9 mouse cellular contexts compared by ENCODE assay signal in the genomic region with DNA sequence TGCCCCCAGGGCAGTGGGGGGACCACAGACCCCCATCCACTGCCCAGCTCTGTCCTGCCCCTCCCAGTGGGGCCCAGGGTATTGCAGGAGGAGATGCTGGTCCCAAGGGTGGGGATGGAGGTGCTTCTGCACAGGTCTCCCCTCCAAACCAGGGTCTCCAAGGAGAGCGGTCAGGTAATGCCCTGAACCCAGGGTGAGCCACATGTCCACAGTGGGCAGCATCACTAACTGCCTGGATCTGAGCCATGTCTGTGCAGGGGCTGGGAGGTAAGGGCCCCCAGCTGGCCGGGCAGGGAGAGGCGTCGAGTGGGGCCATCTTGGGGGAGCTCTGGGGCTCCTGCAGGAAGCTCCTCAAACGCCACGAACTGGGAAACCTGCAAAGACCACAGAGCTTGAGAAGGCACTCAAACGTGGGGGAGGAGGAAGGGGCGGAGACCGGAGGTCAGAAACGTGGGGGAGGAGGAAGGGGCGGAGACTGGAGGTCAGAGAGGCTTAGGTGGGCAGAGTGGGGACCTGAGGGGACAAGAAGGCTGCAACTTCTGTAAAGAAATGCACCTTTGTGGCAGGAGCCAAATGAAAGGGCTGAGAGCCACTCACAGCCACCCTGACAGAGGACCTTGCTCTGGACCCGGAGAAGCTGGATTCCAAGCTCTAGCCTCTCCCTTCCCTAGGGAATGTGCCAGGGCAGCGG. TPM values are rescaled to one million over a fixed set of nuclear protein-coding genes. Genes with fewer than 3 reads are reported as not detected.
DNase-seq lines count a peak whose midpoint lies in the region; ATAC-seq and TF ChIP-seq lines count a peak whose summit lies in the region.
"Had no signal": no experiment of that assay in that cellular context is flagged by ENCODE, and none has a peak within 500 bp of the region (broad histone marks: within the 10 kb centered on the region; RNA-seq: fewer than 3 reads in every experiment).

No protein-coding gene starts in this region.

- TF ChIP-seq CTCF in E14TG2a.4 (conservative IDR thresholded peaks at IDR 0.05; ENCODE audit: low read length): no peak

- no peak for ATAC-seq in hindbrain, embryonic 11.5 days (ENCODE audit: low FRiP score)
- ATAC-seq in hindbrain, embryonic 13.5 days (ENCODE audit: low FRiP score): no peak
- no peak for ATAC-seq in forebrain, embryonic 14.5 days
- ATAC-seq in midbrain, embryonic 14.5 days (ENCODE audit: low FRiP score, low TSS enrichment): peak; percentile 35; the same call in 1 of the 2 replicates

- H3K9ac ChIP-seq in hindbrain, embryonic 11.5 days (ENCODE audit: low read depth, low read length): peak overlapping the region; percentile 20; the same call in 1 of the 2 replicates
- no peak overlapping the region for H3K9ac ChIP-seq in hindbrain, embryonic 13.5 days
- no peak overlapping the region for H3K9ac ChIP-seq in forebrain, embryonic 14.5 days (ENCODE audit: low read length)
- H3K9ac ChIP-seq in midbrain, embryonic 14.5 days (replicated peaks; ENCODE audit: low read length): no peak overlapping the region
- H3K9ac ChIP-seq: liver, embryonic 14.5 days had no signal

- DNase-seq in hindbrain, embryonic 11.5 days (ENCODE audit: low spot score): no peak
- no peak for DNase-seq in forebrain, embryonic 14.5 days (ENCODE audit: low spot score)
- no peak for DNase-seq in midbrain, embryonic 14.5 days
- no peak for DNase-seq in cerebellum, adult 9-11 months
- no peak for DNase-seq in Muller cell, postnatal 12 days (ENCODE audit: inconsistent ontology term)
- no peak for DNase-seq in testis, postnatal 14 days (ENCODE audit: low spot score)

- H3K4me1 ChIP-seq in hindbrain, embryonic 11.5 days (replicated peaks; ENCODE audit: control insufficient read depth, insufficient read depth, low read length): peaks cover 19% of the 10 kb centered on the region
- peaks cover 38% of the 10 kb centered on the region for H3K4me1 ChIP-seq in hindbrain, embryonic 13.5 days (replicated peaks)
- H3K4me1 ChIP-seq in E14TG2a.4 (replicated peaks; ENCODE audit: low read depth, low read length): peaks cover 51% of the 10 kb centered on the region
- peaks cover 6% of the 10 kb centered on the region; the same call in 1 of the 2 replicates for H3K4me1 ChIP-seq in forebrain, embryonic 14.5 days (ENCODE audit: control insufficient read depth, insufficient read depth, low read length)
- peaks cover 30% of the 10 kb centered on the region for H3K4me1 ChIP-seq in midbrain, embryonic 14.5 days (ENCODE audit: control insufficient read depth, insufficient read depth, low read length)

- no peaks in the 10 kb centered on the region for H3K27me3 ChIP-seq in hindbrain, embryonic 11.5 days (ENCODE audit: control insufficient read depth, insufficient read depth, low read length)
- peaks cover 6% of the 10 kb centered on the region; the same call in 1 of the 2 replicates for H3K27me3 ChIP-seq in hindbrain, embryonic 13.5 days
- peaks cover 27% of the 10 kb centered on the region for H3K27me3 ChIP-seq in E14TG2a.4 (ENCODE audit: insufficient read depth, low read length)
- no peaks in the 10 kb centered on the region for H3K27me3 ChIP-seq in forebrain, embryonic 14.5 days (replicated peaks; ENCODE audit: control insufficient read depth, insufficient read depth, low read length)
- no peaks in the 10 kb centered on the region for H3K27me3 ChIP-seq in midbrain, embryonic 14.5 days (ENCODE audit: control insufficient read depth, insufficient read depth, low read length)

- H3K27ac ChIP-seq in hindbrain, embryonic 11.5 days (ENCODE audit: low read depth, low read length): no peak overlapping the region
- no peak overlapping the region for H3K27ac ChIP-seq in hindbrain, embryonic 13.5 days
- H3K27ac ChIP-seq in forebrain, embryonic 14.5 days (ENCODE audit: low read depth, low read length): no peak overlapping the region
- no peak overlapping the region for H3K27ac ChIP-seq in midbrain, embryonic 14.5 days (replicated peaks; ENCODE audit: low read depth, low read length)
- H3K27ac ChIP-seq: liver, embryonic 14.5 days had no signal

- no peaks in the 10 kb centered on the region for H3K9me3 ChIP-seq in hindbrain, embryonic 11.5 days (ENCODE audit: control insufficient read depth, low read length)
- no peaks in the 10 kb centered on the region for H3K9me3 ChIP-seq in hindbrain, embryonic 13.5 days
- H3K9me3 ChIP-seq in E14TG2a.4 (ENCODE audit: low read length): no peaks in the 10 kb centered on the region
- no peaks in the 10 kb centered on the region for H3K9me3 ChIP-seq in forebrain, embryonic 14.5 days (replicated peaks; ENCODE audit: control insufficient read depth, low read length)
- H3K9me3 ChIP-seq in midbrain, embryonic 14.5 days (ENCODE audit: control insufficient read depth, low read length): no peaks in the 10 kb centered on the region

- 0 out of 2 replicates have a peak, but pooled peaks cover 2% of the 10 kb centered on the region for H3K36me3 ChIP-seq in hindbrain, embryonic 11.5 days (ENCODE audit: control insufficient read depth, insufficient read depth, low read length)
- H3K36me3 ChIP-seq in hindbrain, embryonic 13.5 days: peaks cover 53% of the 10 kb centered on the region
- H3K36me3 ChIP-seq in E14TG2a.4 (ENCODE audit: insufficient read depth, low read length): peaks cover 10% of the 10 kb centered on the region; the same call in 1 of the 2 replicates
- peaks cover 3% of the 10 kb centered on the region for H3K36me3 ChIP-seq in forebrain, embryonic 14.5 days (ENCODE audit: control insufficient read depth, insufficient read depth, low read length)
- H3K36me3 ChIP-seq in midbrain, embryonic 14.5 days (ENCODE audit: control insufficient read depth, insufficient read depth, low read length): peaks cover 24% of the 10 kb centered on the region

- H3K4me2 ChIP-seq in hindbrain, embryonic 11.5 days (replicated peaks; ENCODE audit: low read depth, low read length): peak overlapping the region; percentile 19; the same call in 1 of the 2 replicates
- H3K4me2 ChIP-seq in hindbrain, embryonic 13.5 days: no peak overlapping the region
- H3K4me2 ChIP-seq in forebrain, embryonic 14.5 days (ENCODE audit: low read length): peak overlapping the region; percentile 20; the same call in 1 of the 2 replicates
- no peak overlapping the region for H3K4me2 ChIP-seq in midbrain, embryonic 14.5 days (ENCODE audit: low read length)

- WGBS in hindbrain, embryonic 11.5 days: 13% methylated on average over 13 of the region's 13 CpGs
- 21% methylated on average over 13 of the region's 13 CpGs for WGBS in hindbrain, embryonic 13.5 days
- WGBS in forebrain, embryonic 14.5 days: 14% methylated on average over 13 of the region's 13 CpGs
- 12% methylated on average over 13 of the region's 13 CpGs for WGBS in midbrain, embryonic 14.5 days

- H3K4me3 ChIP-seq in hindbrain, embryonic 11.5 days (ENCODE audit: low read depth, low read length): no peak overlapping the region
- H3K4me3 ChIP-seq in hindbrain, embryonic 13.5 days: no peak overlapping the region
- peak overlapping the region; percentile 77 for H3K4me3 ChIP-seq in E14TG2a.4 (replicated peaks; ENCODE audit: low read length)
- H3K4me3 ChIP-seq in forebrain, embryonic 14.5 days (ENCODE audit: low read depth, low read length): no peak overlapping the region
- H3K4me3 ChIP-seq in midbrain, embryonic 14.5 days (replicated peaks; ENCODE audit: low read depth, low read length): no peak overlapping the region

RNA-seq across cellular contexts. Expression of gene Kcnh2, which starts 31.5 kb away (rescaled TPM):
- polyA plus RNA-seq in hindbrain, embryonic 11.5 days (2014; fragmentation: Nextera tagmentation; extraction: Ambion mirVana): 11.9 and 12.3 TPM in 2 replicates
- 12.8 and 14.2 TPM in 2 replicates for polyA plus RNA-seq in hindbrain, embryonic 13.5 days (2015; fragmentation: Nextera tagmentation; extraction: Ambion mirVana)
- polyA plus RNA-seq in forebrain, embryonic 14.5 days (2014; fragmentation: Nextera tagmentation; extraction: Ambion mirVana): 4.7 and 5.2 TPM in 2 replicates
- 10.2 and 13.1 TPM in 2 replicates for polyA plus RNA-seq in midbrain, embryonic 14.5 days (2014; fragmentation: Nextera tagmentation; extraction: Ambion mirVana)

RNA-seq across cellular contexts. Expression of gene Nos3, which starts 44.7 kb away (rescaled TPM):
- polyA plus RNA-seq in hindbrain, embryonic 11.5 days (2014; fragmentation: Nextera tagmentation; extraction: Ambion mirVana): 4.5 and 5.2 TPM in 2 replicates
- polyA plus RNA-seq in hindbrain, embryonic 13.5 days (2015; fragmentation: Nextera tagmentation; extraction: Ambion mirVana): 9.8 and 10.2 TPM in 2 replicates
- 4.6 and 7.6 TPM in 2 replicates for polyA plus RNA-seq in forebrain, embryonic 14.5 days (2014; fragmentation: Nextera tagmentation; extraction: Ambion mirVana)
- 5.1 and 7.0 TPM in 2 replicates for polyA plus RNA-seq in midbrain, embryonic 14.5 days (2014; fragmentation: Nextera tagmentation; extraction: Ambion mirVana)

Comparison
In these comparisons a context has a peak if more than half of its experiments do, and no peak if none do; other contexts are left out.
1. H3K4me2 ChIP-seq: peak in hindbrain, embryonic 11.5 days (single experiment) and forebrain, embryonic 14.5 days (single experiment); none in hindbrain, embryonic 13.5 days (single experiment) and midbrain, embryonic 14.5 days (single experiment).